Mouse (Mus musculus) kidney, postnatal 36 days (tissue): ENCODE measurements around the gene Epn2.
"Not testable (repeated sequence)": the region's sequence is repeated elsewhere in the genome, so short reads cannot be mapped to it uniquely, and the experiment has no call there.

ENCODE experiments used
- DNase-seq, 2 experiments: peaks; one replicate each; pipeline ENCODE4 v3.0.0; 2021 to 2022; ENCODE audit warnings: mixed read lengths in 2 of 2

Gene Epn2

GRCm38 (mm10) chr11:61590516-61591213 is 11.2 kb upstream of the Epn2 start:
- DNase-seq, result peak; percentile 38 to 71

GRCm38 (mm10) chr11:61585421-61585820 is 5.9 kb upstream of the Epn2 start:
- peak; percentile 55 to 60 for DNase-seq

GRCm38 (mm10) chr11:61584830-61585229 is 5.3 kb upstream of the Epn2 start:
- DNase-seq, result no peak

- no peak for DNase-seq
Observed at GRCm38 (mm10) chr11:61584096-61584495, 4.6 kb upstream of the Epn2 start.

GRCm38 (mm10) chr11:61582808-61583207 is 3.3 kb upstream of the Epn2 start:
- not testable (repeated sequence) for DNase-seq

GRCm38 (mm10) chr11:61579878-61580381 is 443 bp upstream of the Epn2 start:
- DNase-seq, result peak; percentile 47 to 57

GRCm38 (mm10) chr11:61578541-61578982 is 925 bp downstream of the Epn2 start:
- DNase-seq, result no peak

GRCm38 (mm10) chr11:61577991-61578390 is 1.5 kb downstream of the Epn2 start:
- DNase-seq, result no peak

- DNase-seq, result no peak
Observed at GRCm38 (mm10) chr11:61577349-61577748, 2.1 kb downstream of the Epn2 start.

- peak in 1 of 2 experiments; percentile 38 for DNase-seq
Observed at GRCm38 (mm10) chr11:61573266-61573665, 6.2 kb downstream of the Epn2 start.

GRCm38 (mm10) chr11:61571225-61571624 is 8.3 kb downstream of the Epn2 start:
- no peak for DNase-seq

- DNase-seq, result peak in 1 of 2 experiments; percentile 37
Observed at GRCm38 (mm10) chr11:61569671-61570070, 9.8 kb downstream of the Epn2 start.

- DNase-seq, result peak; percentile 67 to 78
Observed at GRCm38 (mm10) chr11:61564566-61564965, 14.9 kb downstream of the Epn2 start.

GRCm38 (mm10) chr11:61563939-61564338 is 15.5 kb downstream of the Epn2 start:
- no peak for DNase-seq

GRCm38 (mm10) chr11:61562421-61562820 is 17.1 kb downstream of the Epn2 start:
- peak in 1 of 2 experiments; percentile 45 for DNase-seq

- DNase-seq, result no peak
Observed at GRCm38 (mm10) chr11:61559572-61559971, 19.9 kb downstream of the Epn2 start.

GRCm38 (mm10) chr11:61553015-61553754 is 26.3 kb downstream of the Epn2 start:
- no peak for DNase-seq

- no peak for DNase-seq
Observed at GRCm38 (mm10) chr11:61550631-61551030, 28.9 kb downstream of the Epn2 start.

GRCm38 (mm10) chr11:61547710-61548109 is 31.8 kb downstream of the Epn2 start:
- no peak for DNase-seq

- peak; percentile 40 to 59 for DNase-seq
Observed at GRCm38 (mm10) chr11:61546452-61546851, 33.0 kb downstream of the Epn2 start.

- peak in 1 of 2 experiments; percentile 43 for DNase-seq
Observed at GRCm38 (mm10) chr11:61545586-61545985, 33.9 kb downstream of the Epn2 start.

GRCm38 (mm10) chr11:61541106-61541505 is 38.4 kb downstream of the Epn2 start:
- no peak for DNase-seq

- peak; percentile 34 to 56 for DNase-seq
Observed at GRCm38 (mm10) chr11:61540642-61541041, 38.8 kb downstream of the Epn2 start.

- no peak for DNase-seq
Observed at GRCm38 (mm10) chr11:61537362-61537761, 42.1 kb downstream of the Epn2 start.
